Mouse (Mus musculus): ENCODE measurements around the gene Ankrd6.

The Ankrd6 gene

GRCm38 (mm10) chr4:32951035-32951940 lies 647 bp upstream of the Ankrd6 start:
- peak; percentile 68 for DNase-seq (ENCODE audit: low read depth, low spot score)

- DNase-seq (ENCODE audit: low read depth, low spot score), result no peak
These were observed 1.9 kb downstream of the Ankrd6 start for GRCm38 (mm10) chr4:32948696-32949095.

GRCm38 (mm10) chr4:32947631-32948030 lies 3.0 kb downstream of the Ankrd6 start:
- peak; percentile 75 for DNase-seq (ENCODE audit: low read depth, low spot score)

GRCm38 (mm10) chr4:32940984-32941383 lies 9.7 kb downstream of the Ankrd6 start:
- DNase-seq (ENCODE audit: low read depth, low spot score), result peak; percentile 56

- no peak for DNase-seq (ENCODE audit: low read depth, low spot score)
These were observed 10.7 kb downstream of the Ankrd6 start for GRCm38 (mm10) chr4:32939964-32940363.

- no peak for DNase-seq (ENCODE audit: low read depth, low spot score)
These were observed 11.1 kb downstream of the Ankrd6 start for GRCm38 (mm10) chr4:32939521-32939920.

GRCm38 (mm10) chr4:32936762-32937341 lies 13.8 kb downstream of the Ankrd6 start:
- DNase-seq (ENCODE audit: low read depth, low spot score), result no peak

- peak; percentile 98 for DNase-seq (ENCODE audit: low read depth, low spot score)
These were observed 18.6 kb downstream of the Ankrd6 start for GRCm38 (mm10) chr4:32932056-32932455.

GRCm38 (mm10) chr4:32929750-32930149 lies 20.9 kb downstream of the Ankrd6 start:
- peak; percentile 84 for DNase-seq (ENCODE audit: low read depth, low spot score)

- no peak for DNase-seq (ENCODE audit: low read depth, low spot score)
These were observed 21.8 kb downstream of the Ankrd6 start for GRCm38 (mm10) chr4:32928692-32929448.

- peak; percentile 61 for DNase-seq (ENCODE audit: low read depth, low spot score)
These were observed 26.7 kb downstream of the Ankrd6 start for GRCm38 (mm10) chr4:32923891-32924294.

- DNase-seq (ENCODE audit: low read depth, low spot score), result peak; percentile 91
These were observed 27.2 kb downstream of the Ankrd6 start for GRCm38 (mm10) chr4:32923436-32923835.

- no peak for DNase-seq (ENCODE audit: low read depth, low spot score)
These were observed 27.8 kb downstream of the Ankrd6 start for GRCm38 (mm10) chr4:32922871-32923270.

GRCm38 (mm10) chr4:32920863-32921262 lies 29.8 kb downstream of the Ankrd6 start:
- DNase-seq (ENCODE audit: low read depth, low spot score), result no peak

GRCm38 (mm10) chr4:32918571-32918970 lies 32.1 kb downstream of the Ankrd6 start:
- DNase-seq (ENCODE audit: low read depth, low spot score), result peak; percentile 66

- peak; percentile 75 for DNase-seq (ENCODE audit: low read depth, low spot score)
These were observed 33.8 kb downstream of the Ankrd6 start for GRCm38 (mm10) chr4:32916689-32917385.

GRCm38 (mm10) chr4:32915928-32916327 lies 34.7 kb downstream of the Ankrd6 start:
- no peak for DNase-seq (ENCODE audit: low read depth, low spot score)

GRCm38 (mm10) chr4:32909996-32910395 lies 40.6 kb downstream of the Ankrd6 start:
- no peak for DNase-seq (ENCODE audit: low read depth, low spot score)

- peak; percentile 34 for DNase-seq (ENCODE audit: low read depth, low spot score)
These were observed 41.2 kb downstream of the Ankrd6 start for GRCm38 (mm10) chr4:32909241-32909979.

GRCm38 (mm10) chr4:32907631-32908030 lies 43.0 kb downstream of the Ankrd6 start:
- no peak for DNase-seq (ENCODE audit: low read depth, low spot score)

- no peak for DNase-seq (ENCODE audit: low read depth, low spot score)
These were observed 44.0 kb downstream of the Ankrd6 start for GRCm38 (mm10) chr4:32906627-32907026.
